Mouse (Mus musculus) adrenal gland, adult (tissue): ENCODE data around the gene Dnajc11.

Source experiments
- DNase-seq, 2 experiments: peaks; one replicate each; pipeline ENCODE4 v3.0.0; 2022 to 2023; ENCODE audit warnings: low spot score in 1 of 2; ENCODE audit not compliant: inconsistent age in 2 of 2

Gene Dnajc11

DNA sequence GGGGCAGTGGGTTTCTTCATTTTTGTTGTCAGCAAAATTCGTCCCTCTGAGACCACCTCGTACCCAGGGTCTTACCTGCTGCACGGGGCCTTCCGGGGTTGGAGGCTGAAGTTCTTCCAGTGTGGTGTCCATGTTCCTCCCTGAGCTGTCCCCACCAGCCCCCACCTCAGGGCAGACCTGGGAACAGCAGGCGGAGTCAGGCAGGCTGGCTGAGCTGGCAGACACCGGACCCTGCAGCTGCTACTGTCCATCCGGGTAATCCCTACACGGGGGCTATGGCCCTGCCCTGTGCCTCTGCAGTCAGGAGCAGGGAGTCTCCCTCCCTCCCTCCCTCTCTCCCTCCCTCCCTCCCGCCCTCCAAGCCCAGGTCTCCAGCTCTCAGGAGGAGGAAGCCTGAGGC lies 50.1 kb downstream of the Dnajc11 start:
- no peak for DNase-seq

DNA sequence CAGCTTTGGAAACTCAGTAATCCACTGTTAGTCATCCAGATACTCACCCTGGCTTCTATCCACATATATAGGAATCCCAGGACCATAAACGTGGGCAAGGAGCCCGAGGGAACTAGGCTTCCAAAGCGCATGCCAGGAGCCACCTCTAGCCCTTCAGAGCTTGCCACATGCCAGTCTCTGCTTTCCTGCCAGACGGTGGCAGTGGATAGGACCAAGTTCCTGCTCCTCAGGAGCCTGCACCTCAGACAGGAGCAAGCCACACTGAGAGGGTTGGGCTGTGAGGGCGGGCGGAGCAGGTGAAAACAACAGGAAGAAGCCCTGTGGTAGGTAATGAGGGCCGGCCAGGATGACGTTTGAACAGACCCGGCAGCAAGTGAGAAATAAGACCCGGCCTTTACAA lies 52.4 kb downstream of the Dnajc11 start:
- no peak for DNase-seq

DNA sequence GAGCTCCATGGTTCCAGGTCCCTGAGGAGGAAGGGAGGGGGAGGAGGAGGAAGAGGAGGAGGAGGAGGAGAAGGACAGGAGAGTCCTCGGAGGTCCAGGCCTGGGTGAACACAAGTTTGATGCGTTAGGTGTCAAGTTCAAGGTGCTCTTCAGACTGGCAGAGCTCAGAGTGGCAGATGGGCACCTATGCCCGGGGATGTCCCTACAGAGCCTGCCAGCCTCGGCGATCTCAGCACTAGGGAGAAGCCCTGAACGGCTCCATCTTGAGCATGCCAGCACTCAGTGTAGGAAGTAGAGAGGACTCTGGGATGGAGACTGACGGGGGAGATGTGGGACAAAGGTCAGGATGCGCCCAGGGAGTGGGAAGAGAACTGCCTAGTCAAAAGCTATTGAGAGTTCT lies 53.2 kb downstream of the Dnajc11 start:
- DNase-seq = peak in 1 of 2 experiments; percentile 33

DNA sequence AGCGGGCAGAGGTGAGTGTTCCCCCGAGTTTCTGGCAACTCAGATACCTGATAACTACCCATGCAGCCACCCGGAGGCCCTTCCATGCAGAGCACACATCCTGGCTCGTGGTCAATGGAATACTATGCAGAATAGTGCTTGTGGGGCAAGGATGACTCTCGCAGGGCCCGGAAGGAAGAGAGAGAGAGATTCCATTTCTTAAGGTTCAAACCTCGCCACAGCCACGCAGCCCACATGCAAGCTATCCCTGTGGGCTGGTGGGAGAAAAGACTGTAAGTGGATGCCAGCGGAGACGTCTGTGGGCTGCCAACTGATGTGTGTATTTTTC lies 54.5 kb downstream of the Dnajc11 start:
- no peak for DNase-seq

DNA sequence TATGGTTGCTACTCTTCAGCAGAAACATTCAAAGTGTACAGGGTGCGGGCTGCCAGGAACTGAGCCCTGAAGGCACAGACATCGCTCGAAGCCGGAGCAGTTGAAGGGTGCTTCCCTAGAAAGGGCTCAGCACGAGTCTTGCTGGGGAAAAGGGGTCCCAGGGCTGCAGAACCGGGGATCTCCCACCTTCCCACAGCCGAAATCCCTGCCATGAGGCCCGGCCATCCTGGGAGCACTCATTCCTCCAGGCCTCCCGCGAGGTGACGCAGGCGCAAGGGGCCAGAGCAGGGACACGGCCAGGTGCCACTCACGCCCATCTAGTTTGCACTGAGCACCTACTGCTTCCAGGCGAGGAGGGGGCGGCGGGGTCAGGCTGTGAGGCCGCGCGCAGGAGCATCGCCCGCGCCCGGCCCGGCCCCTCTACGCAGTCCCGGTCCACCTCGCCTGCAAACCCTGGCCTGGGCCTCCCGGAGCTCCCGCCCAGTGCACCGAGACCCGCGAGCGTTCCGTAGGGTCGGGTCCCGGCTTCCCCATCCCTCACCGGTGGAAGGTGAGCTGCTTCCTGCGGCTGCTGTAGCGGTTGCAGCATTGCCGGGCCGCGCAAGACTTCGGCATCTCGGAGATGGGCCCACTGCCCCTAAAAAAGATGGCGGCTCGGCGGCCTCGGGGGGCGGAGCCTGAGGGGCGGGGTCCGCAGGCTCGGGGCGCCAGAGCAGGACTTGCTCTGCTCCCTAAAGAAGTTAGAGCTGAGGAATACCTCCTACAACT lies 55.0 kb downstream of the Dnajc11 start, which contains the start of gene Thap3:
Thap3 (minus strand) TSS at position 656 of the 768 bp plus-strand sequence.
- DNase-seq = peak; percentile 88 to 96

DNA sequence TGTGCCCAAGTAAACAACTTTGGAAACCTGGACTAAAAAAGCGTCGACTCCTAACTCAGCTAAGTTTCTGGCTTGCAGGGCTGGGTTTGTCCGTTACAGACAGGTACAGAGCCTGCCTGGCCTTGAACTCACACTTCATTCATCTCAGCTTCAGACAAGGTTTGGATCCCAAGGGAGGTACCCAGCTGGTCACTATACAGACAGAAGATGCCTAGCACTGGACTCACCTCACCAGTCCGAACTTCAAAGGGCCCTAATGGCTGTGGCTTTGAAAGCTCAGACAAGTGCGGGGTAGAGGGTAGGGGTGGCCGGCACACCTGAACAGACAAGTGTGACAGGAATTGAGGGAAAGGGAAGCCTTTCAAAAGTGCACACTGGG lies 55.6 kb downstream of the Dnajc11 start:
- no peak for DNase-seq

DNA sequence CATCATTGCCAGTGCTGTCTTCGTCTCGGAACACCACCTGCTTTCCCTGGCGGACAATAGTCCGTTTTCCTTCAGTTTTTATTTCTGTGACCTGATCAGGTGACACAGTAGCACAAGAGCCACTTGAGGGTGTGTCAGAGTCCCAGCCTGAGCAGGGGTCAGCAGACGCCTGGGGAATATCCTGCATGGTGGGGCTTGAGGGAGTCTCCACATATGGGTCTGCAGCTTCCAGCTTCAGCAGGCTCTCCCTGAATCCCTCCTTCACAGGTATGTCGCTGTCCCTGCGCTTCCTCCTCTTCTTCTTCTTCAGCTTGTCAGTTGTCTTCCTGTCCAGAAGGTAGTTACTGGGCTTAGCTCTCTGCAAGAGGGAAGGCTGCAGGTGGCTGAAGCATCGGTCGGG lies 58.6 kb downstream of the Dnajc11 start:
- no peak for DNase-seq

DNA sequence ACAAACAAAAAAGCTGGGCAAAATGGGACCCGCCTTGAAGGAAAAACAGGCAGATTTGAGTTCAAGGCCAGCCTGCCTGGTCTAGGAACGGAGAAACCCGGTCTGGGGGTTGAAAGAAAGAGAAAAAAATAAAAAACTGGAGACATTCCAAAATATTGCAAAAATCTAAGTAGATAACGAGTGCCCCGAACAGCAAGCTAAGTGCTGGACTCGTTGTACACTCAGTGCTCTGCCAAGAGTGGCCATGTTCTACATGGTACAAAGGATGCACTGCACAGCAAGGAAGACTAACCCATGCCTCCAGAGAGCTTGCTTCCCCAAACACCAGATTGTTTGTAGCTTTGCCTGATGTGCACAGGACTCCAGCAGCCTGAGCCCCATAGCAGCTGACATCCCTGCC lies 59.5 kb downstream of the Dnajc11 start:
- DNase-seq = no peak

DNA sequence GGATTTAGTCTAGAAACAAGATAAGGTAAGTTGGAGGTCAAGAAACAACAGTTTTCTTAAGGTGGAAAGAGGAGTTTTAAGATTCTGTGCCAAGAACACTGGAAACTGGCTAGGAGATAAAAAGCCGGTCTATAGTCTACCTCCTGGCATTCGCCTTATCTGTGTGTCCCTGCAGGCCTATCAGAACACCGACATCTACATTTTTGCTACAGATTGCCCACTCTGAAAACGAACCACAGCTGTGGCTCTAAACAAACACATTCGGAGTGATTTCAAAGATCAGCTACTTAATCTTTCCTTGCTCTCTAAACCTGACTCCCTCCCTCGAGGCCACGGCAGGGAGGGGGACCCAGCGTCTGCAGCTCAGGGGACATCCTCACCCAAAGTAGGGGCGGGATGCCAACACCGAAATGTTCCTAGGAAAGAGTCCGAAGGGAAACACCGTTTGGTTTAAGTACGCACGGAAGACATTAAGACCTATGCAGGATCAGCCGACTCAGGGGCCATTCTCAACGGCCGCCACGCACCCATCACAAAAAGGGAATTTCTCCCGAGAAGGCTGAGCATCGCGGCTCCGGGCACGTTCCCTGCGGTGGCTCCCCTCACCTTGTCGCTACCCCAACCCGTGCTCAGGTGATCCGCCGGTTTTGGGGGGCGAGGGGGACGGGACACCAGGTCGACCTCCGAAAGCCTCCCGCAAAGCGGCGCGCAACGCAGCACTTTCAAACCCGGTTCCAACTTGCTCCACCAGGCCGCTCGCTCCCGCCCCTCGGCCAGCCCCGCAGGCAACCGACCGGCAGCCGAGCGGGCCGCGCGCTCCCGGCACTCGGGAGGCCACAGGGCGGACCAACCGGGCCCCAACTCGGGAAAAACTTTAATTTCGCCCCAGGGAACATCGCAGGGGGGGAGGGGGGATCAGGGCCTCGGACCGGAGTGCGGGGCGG lies 61.0 kb downstream of the Dnajc11 start:
- peak; percentile 67 to 83 for DNase-seq

DNA sequence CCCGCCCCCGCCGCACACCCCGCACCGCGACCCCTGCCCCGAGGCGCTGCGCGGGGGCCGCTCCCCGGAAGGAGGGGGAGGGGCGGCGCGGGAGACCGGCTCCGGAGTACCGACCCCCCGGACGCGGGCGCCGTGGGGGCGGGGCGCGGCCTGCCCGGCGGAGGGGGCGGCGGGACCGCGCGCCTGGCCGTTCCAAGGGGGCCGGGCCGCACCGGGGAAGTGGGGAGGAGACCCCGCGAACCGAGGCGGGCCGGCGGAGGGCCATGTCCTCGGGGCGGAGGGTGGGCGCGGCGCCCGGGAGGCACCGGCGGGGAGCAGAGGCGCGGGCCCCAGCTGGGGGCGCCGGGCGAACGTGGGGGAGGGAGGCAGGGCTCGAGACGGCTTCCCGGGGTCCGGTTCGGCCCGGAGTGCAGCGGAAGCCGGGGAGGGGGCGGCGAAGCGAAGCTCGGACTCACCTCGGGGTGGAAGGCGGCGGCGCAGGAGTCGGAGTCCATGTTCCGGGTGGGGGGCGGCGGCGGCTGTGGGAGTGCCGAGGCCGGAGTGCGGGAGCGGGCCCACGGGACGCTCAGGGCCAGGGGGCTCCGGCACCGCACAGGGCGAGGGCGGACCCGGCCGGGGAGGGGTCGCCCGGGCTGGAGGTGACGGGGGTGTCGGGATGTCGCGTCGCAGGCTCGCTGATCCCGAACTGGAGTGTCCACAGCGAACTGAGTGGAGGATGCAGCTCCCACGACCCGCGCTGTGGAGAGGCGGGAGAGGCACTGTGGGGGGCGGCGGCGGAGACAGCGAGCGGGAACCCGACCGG lies 62.1 kb downstream of the Dnajc11 start:
- no peak for DNase-seq

DNA sequence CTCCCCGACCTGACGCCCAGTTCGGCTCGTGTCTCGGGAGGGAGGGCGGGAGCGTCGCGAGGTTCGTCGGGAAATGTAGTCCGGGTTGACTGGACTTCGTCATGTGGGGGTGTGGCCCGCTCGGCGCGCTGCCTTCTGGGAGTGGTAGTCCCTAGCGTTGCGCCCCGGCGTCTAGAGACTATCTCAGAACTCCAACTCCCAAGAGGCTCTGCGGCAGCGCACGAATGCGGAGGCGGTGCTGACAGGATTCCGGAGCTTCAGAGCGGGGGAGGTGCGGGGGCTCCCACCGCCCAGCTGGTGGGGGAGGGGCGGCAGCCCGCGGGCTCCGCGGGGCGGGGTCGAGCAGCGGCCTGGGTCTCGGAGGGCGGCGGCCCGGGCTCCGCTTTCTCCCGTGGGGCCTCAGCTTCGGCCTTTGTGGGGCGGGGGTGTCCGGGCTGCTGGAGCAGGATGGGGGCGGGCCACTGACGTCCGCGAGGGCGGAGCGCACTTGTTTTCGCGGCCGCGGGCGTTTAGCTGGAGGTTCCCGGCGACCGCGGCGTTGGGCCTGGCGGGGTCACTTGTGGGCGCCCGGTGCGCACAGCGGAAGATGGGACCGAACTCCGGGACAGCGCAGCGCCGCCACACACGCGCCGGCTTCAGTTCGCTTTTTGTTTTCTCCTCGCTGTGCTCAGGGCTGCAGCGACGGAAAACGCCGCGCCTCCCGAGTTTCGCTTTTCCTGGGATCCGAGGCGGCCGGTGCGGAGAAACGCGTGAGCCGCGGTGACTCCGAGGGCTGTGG lies 62.9 kb downstream of the Dnajc11 start, which contains the start of gene Phf13:
Phf13 (minus strand) TSS at position 86 of the 778 bp plus-strand sequence.
- peak; percentile 99 for DNase-seq

DNA sequence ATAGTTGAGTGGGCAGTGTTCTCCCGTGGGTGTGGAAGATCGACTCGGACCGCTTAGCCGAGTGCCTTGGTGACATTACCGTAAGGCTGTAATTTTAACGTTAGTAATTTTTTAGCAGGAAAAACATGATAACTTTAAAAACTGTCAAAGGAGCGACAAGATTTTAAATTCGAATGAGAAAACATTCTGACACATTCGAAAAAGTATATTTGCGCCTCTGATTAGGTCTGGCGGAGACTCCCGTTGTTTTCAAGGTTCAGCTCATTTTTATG lies 63.4 kb downstream of the Dnajc11 start:
- DNase-seq = no peak

DNA sequence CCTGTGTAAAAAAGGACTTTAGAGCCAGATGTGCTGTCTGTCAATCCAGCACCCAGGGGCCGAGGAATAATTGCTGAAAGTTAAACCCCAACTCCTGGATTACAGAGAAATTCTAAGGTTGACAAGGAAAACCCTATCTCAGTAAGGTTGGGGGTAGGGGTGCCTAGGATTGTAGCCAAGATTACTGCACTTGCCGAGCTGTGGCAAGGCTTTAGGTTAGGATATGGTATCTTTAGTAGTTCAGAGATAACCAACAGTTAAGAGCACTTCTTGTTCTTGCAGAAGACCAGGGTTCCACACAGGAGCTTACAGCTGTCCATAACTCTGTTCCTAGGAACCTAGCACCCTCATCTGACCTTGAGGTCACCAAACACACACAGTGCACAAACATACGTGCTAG lies 64.2 kb downstream of the Dnajc11 start:
- DNase-seq = peak in 1 of 2 experiments; percentile 6

DNA sequence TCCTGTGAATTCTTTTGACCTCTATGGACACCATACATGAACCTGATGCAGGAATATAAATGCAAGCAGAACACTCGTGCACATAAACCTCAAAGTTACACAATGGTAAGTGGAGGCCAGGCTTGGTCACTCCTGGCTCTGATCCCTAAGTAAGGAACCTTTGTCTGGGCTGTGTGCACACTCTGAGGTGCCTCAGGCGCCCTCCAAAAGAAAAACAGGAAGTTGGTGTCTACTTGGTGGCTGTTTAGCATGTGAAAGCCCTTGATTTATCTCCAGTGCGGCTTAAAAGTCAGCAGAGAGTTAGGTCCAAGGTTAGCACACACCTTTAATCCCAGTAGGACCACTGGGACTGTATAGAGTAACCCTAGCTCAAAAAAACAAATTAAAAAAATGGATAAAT lies 66.0 kb downstream of the Dnajc11 start:
- no peak for DNase-seq

DNA sequence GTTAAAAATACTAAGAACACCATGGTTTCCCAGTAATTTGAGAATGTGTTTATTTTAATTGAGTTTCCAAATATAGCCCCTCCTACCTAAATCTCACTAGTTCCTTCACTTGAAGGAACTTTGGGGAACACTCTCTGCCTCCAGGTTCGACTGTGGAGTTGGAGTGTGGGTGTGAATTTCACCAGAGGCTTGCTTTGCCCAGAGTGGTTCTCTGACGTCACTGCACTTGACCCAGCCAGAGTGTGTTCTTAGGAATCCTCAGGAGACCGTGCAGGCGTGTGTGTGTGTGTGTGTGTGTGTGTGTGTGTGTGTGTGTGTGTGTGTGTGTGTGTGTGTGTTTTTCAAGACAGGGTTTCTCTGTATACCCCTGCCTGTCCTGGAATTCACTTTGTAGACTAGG lies 67.4 kb downstream of the Dnajc11 start:
- DNase-seq = peak in 1 of 2 experiments; percentile 9

DNA sequence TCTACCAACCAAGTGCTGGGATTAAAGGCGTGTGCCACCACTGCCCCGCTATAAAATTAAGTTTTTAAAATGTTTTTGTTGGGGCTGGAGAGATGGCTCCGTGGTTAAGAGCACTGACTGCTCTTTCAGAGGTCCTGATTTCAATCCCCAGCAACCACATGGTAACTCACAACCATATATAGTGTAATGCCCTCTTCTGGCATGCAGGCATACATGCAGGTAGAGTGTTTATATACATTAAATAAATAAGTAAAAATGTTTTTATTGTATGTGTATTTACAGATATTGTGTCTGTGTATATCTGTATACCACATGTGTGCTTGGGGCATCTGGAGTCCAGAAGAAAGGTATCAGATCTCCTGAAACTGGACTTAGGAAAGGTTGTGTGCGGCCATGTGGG lies 67.8 kb downstream of the Dnajc11 start:
- no peak for DNase-seq

DNA sequence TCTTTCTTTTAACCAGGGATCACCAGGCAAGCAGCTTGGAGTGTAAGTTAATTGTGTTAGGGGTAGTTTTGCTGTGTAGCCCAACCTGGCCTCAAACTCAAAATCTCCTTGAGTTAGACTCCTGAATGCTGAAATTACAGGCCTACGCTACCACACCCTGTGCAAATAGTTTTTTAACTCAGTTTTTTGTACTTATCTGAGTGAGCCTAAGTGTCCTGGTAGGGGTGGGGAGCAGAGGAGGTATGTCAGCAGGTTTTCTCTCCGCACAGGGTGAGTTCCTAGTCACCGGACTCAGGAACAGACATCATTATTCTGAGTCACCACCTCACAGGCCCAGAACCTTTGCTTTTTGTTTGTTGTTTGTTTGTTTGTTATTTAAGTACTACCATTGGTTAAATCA lies 68.6 kb downstream of the Dnajc11 start:
- no peak for DNase-seq

DNA sequence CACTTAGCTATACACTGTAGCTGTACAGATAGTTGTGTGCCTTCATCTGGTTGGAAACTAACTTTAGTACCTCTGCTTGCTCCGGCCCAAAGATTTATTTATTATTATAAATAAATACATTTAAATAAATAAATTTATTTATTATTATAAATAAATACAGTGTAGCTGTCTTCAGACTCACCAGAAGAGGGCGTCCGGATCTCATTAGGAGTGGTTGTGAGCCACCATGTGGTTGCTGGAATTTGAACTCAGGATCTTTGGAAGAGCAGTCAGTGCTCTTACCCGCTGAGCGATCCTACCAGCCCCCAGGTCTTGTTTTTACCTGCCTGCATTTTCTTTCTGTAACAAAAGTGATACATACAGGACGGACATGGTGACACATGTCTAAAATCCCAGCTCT lies 72.6 kb downstream of the Dnajc11 start:
- peak in 1 of 2 experiments; percentile 14 for DNase-seq

DNA sequence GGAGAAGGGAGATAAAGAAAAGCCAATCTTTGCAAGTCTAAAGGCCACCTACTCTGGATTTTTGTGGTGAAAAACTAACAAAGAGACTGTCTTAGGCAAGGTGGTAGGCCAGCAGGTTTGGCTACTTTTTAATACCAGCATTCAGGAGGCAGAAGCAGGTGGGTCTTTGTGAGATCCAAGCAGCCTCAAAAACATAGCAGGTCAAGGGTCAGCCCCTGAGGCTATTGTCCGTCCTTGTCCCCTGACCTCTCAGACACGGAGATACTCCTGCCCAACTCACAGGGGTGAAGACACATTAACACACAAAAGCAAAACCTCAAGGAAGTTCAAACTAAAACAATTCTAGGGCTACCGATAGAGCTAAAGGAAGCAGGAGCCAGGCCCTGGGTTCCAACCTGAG lies 73.3 kb downstream of the Dnajc11 start:
- DNase-seq = peak in 1 of 2 experiments; percentile 9

DNA sequence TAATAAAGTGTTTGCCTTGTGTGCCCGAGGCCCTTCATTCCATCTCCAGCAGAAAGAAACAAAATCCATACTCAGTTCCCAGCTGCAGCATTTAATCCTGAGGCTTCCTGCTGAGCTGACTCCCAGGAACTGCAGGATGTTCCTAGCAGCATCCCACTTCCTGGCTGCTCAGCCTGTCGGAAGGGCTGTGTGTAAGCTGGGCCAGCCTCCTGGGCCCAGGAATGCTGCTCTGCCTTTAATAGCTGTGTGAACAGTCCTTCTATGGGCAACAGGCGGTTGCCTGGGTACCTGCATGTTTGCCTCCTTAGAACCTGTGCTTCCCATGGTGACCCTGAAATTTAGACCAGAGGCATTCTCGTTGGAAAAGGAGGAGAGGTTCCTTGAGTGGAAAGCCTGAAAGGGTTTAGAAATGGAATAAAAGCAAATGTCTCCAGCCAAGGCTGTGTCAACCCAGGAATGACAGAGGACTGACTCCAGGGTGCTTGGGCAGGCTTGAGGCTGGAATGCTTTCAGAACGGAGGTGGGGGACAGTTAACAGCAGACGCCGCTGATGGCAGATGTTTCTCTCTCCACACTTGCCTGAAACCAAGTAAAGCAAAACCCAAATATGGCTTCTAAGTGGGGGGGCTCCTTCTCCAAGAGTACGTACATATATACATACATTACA lies 74.1 kb downstream of the Dnajc11 start:
- peak in 1 of 2 experiments; percentile 24 for DNase-seq
